Mouse (Mus musculus) urinary bladder, adult 18-20 months (tissue): ENCODE results near the gene Trex1.

ENCODE experiments used
- DNase-seq, 2 experiments: peaks; one replicate each; pipeline ENCODE4 v3.0.0; 2022; ENCODE audit warnings: low spot score in 2 of 2, mixed read lengths in 2 of 2

Trex1 gene

GRCm38 (mm10) chr9:109016973-109017604, 42.4 kb downstream of the Trex1 start:
- DNase-seq: no peak

GRCm38 (mm10) chr9:109015397-109015796, 44.1 kb downstream of the Trex1 start:
- DNase-seq: no peak

- no peak for DNase-seq
Measured at GRCm38 (mm10) chr9:109010316-109010690, 49.2 kb downstream of the Trex1 start.

GRCm38 (mm10) chr9:109009636-109010315, 49.8 kb downstream of the Trex1 start:
- DNase-seq: peak in 1 of 2 experiments; percentile 54

GRCm38 (mm10) chr9:109008994-109009635, 50.4 kb downstream of the Trex1 start:
- DNase-seq: no peak

GRCm38 (mm10) chr9:109008081-109008480, 51.5 kb downstream of the Trex1 start:
- DNase-seq: no peak
